Mouse (Mus musculus): Measurements from ENCODE around the gene Dyrk3. TPM values are rescaled to one million over a fixed set of nuclear protein-coding genes. Genes with fewer than 3 reads are reported as not detected.

Dyrk3 gene
- 4.6 and 7.1 TPM in 2 replicates for polyA plus RNA-seq (2015; fragmentation: Nextera tagmentation; extraction: Ambion mirVana)

DNA sequence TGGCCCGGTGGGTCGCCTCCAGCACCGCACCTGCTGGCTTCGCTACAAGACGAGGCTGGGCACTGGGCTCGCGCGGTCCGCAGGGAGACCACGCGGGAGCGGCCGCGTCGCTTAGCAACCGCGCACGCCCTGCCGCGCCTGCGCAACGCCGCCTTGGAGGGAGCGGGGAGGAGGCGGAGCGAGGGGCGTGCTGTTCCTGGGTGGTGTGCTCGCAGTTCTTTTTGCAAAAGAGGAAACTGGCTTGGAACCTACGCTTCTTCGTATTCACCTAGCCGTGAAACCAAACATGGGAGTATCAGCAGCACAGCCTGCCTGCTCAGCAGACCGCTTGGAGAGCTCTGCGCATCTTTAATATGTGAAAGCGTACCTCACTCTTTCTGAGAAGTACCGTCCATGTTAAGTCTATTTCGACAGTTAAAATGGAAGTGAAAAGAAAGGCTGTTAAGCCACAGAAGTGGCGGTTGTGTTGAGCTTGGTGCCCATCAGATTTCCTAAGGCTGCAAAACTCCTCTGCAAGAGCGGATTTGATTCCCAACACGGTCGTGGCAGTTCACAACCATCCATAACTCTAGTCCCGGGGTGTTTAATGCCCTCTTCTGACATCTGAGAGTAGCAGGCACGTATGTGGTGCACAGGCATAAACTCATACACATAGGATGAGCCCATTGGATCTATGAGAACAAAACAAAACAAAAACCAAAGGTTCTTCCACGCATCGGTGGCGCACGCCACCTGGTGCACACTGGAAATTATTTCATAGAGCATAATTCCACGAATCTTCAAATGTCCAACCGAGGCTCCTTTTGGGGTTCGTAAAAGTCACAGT is at the start of gene Dyrk3:
TSS of gene Dyrk3 (minus strand) at position 150 of the 826 bp plus-strand sequence.
- peak; percentile 95 for ATAC-seq (ENCODE audit: insufficient number of reproducible peaks, low FRiP score, low TSS enrichment, low read depth)
- H3K4me3 ChIP-seq (replicated peaks) = peak within 1 kb of the TSS; percentile 78
- H3K4me1 ChIP-seq = 0 out of 2 replicates have a peak, but pooled peaks cover 6% of the 10 kb centered on the region
- WGBS = 3% methylated on average over 49 of the region's 49 CpGs
- no peaks in the 10 kb centered on the region for H3K9me3 ChIP-seq (replicated peaks)
- H3K4me2 ChIP-seq (replicated peaks) = peak within 1 kb of the TSS; percentile 90
- H3K27me3 ChIP-seq = no peaks in the 10 kb centered on the region
- H3K27ac ChIP-seq (replicated peaks) = peak within 1 kb of the TSS; percentile 96
- peak within 1 kb of the TSS; percentile 54 for H3K9ac ChIP-seq
- H3K36me3 ChIP-seq = no peaks in the 10 kb centered on the region

DNA sequence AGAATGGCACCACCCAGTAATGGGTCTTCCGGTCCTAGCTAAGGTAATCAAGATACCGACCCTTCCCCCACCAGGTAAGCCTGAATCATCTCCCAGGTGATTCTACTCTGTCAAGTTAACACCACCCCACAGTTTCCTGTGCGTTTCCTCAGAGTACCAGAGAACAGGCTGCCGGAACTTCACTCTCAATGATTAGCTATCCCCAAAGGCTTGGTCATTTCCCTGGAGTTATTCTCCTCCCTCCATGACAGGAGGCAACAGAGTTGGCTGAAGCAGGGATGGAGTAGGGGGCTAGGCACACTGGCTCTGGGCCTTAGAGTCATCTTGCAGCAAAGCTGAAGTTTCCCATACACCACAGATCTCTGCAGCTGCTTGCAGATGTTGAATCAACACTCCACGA is 49.7 kb upstream of the Dyrk3 start:
- H3K9me3 ChIP-seq (replicated peaks) = no peaks in the 10 kb centered on the region
- WGBS = 86% methylated on average over 5 of the region's 5 CpGs
- H3K4me1 ChIP-seq = peaks cover 14% of the 10 kb centered on the region
- no peaks in the 10 kb centered on the region for H3K36me3 ChIP-seq
- no peak overlapping the region for H3K9ac ChIP-seq
- H3K27ac ChIP-seq (replicated peaks) = no peak overlapping the region
- no peak overlapping the region for H3K4me2 ChIP-seq (replicated peaks)
- no peak overlapping the region for H3K4me3 ChIP-seq (replicated peaks)
- ATAC-seq (ENCODE audit: insufficient number of reproducible peaks, low FRiP score, low TSS enrichment, low read depth) = no peak
- H3K27me3 ChIP-seq = no peaks in the 10 kb centered on the region

DNA sequence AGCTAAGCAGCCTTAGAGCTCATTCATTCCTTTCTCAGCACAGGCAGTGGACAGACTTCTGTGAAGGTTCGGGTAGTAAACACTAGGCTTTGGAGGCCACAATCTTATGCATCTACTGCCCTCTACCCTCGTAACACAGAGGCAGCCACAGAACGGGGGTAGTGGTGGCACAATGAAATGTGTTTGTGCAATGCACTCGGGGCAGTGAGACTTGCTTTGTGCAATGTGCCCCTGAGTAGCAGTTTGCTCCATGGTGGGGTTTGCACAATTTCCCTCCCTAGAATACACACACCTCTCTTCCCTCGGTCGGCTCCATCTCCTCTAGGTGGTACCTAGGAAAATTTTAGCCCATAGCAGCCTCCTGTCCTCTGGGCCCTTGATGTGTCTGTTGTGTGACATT is 48.9 kb upstream of the Dyrk3 start:
- H3K27me3 ChIP-seq = no peaks in the 10 kb centered on the region
- H3K36me3 ChIP-seq = no peaks in the 10 kb centered on the region
- peaks cover 14% of the 10 kb centered on the region for H3K4me1 ChIP-seq
- 81% methylated on average over 6 of the region's 6 CpGs for whole genome bisulfite sequencing
- no peak overlapping the region for H3K4me2 ChIP-seq (replicated peaks)
- no peak for ATAC-seq (ENCODE audit: insufficient number of reproducible peaks, low FRiP score, low TSS enrichment, low read depth)
- H3K9me3 ChIP-seq (replicated peaks) = no peaks in the 10 kb centered on the region
- H3K9ac ChIP-seq = no peak overlapping the region
- H3K4me3 ChIP-seq (replicated peaks) = no peak overlapping the region
- no peak overlapping the region for H3K27ac ChIP-seq (replicated peaks)

DNA sequence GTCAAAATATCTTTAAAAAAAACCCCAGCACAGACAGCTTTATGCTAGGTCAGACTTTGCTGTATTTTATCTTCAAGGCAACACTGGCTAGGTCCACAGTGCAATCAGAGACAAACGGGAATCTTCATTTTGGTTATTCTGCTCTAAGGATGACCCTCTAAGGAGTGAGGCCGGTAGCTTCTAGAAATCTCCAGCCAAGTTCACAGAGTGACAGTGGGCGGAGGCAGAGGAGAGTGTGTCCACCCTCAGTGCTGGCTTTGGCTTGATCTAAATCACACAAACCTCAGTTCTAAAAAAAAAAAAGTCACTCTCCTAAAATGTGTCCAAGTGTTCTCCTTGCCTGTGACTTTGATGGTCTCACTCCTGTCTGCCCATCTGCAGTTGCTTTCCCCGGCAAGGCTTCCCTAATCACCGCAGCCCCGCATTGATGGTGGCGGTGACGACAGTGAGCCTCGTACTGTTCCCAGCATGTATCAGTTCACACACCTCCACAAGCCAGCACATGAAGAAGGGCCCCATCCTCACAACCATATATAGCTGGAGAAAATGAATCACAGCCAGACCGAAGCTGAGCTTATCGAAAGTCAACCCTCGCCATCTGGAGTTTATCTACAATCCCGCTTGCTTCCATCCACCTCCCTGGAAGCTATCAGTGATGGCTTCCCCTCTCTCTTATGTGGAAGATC is 47.8 kb upstream of the Dyrk3 start:
- Histone ChIP-seq H3K4me1 (peaks cover 18% of the 10 kb centered on the region), H3K4me3 (replicated peaks) (no peak overlapping the region), H3K36me3 (no peaks in the 10 kb centered on the region), H3K4me2 (replicated peaks) (no peak overlapping the region), H3K27me3 (no peaks in the 10 kb centered on the region), H3K27ac (replicated peaks) (no peak overlapping the region), H3K9ac (no peak overlapping the region), H3K9me3 (replicated peaks) (no peaks in the 10 kb centered on the region)
- WGBS = 73% methylated on average over 13 of the region's 13 CpGs
- no peak for ATAC-seq (ENCODE audit: insufficient number of reproducible peaks, low FRiP score, low TSS enrichment, low read depth)

DNA sequence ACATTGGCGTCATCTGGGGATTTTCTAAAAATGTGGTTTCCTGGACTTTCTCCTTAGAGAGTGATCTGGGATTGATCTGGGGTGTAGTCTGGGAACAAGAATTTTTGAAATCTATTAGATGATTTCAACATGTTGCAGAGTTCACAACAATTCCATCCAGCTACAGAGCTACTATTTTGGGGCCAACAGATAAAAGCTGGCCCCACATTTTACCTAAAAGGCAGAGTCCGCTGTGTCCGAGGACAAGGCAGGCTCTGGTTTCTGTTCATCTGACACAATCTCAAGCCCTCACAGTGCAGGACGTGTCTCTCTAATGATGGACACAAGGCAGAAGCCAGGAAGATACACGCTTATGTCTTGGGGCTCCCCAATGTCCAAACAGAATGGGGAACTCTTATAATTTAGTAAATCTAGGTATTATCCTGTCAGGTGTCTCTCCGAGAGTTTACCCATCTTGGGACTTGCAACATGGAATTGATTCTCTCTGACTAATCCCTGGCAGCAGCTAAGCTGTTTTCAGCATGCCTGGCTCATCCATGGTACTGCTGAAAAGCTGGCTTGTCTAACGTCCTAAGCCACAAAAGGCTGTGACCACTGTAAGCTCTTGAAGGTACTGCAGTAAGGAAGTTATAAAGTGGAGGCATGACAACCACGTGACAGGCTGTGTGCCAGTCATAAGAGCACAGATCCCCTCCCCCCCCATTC is 47.0 kb upstream of the Dyrk3 start:
- no peaks in the 10 kb centered on the region for H3K36me3 ChIP-seq
- H3K4me1 ChIP-seq = peaks cover 22% of the 10 kb centered on the region
- no peaks in the 10 kb centered on the region for H3K9me3 ChIP-seq (replicated peaks)
- no peak overlapping the region for H3K27ac ChIP-seq (replicated peaks)
- no peak overlapping the region for H3K4me2 ChIP-seq (replicated peaks)
- H3K4me3 ChIP-seq (replicated peaks) = no peak overlapping the region
- ATAC-seq (ENCODE audit: insufficient number of reproducible peaks, low FRiP score, low TSS enrichment, low read depth) = no peak
- WGBS = 64% methylated on average over 8 of the region's 8 CpGs
- H3K9ac ChIP-seq = no peak overlapping the region
- H3K27me3 ChIP-seq = no peaks in the 10 kb centered on the region

DNA sequence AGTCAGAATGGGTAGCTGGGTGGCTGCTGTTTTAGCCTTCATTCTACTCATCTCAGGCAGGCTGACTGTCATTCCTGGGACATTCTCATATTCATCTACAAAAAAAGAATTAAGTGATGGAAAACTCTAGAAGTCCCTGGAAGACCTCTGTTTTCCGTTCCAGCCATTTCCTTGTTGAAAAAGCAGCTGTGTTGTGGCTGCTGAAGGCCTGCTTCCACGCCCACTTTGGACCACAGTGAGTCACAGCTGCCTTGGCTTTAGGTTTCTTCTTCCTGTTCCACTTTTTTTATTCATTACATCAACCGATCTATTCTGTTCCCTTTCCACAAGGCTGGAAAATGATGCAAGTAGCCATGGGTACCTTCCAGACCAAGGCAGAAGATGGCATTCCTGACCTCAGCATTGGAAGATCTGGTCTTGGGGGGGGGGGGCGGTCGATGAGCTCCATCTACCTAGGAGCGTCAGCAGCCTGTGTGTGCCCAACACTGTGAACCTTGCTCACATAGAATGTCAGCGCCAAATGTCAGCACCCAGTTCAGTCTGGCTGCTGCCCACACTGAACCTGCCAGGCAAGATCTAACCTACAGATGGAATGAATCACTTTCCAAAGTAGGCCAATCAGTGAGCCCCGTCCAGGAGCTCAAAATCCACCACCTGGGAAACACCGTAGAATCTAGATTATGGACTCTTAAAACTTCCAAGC is 46.3 kb upstream of the Dyrk3 start:
- peaks cover 3% of the 10 kb centered on the region; the same call in 1 of the 2 replicates for H3K36me3 ChIP-seq
- H3K27me3 ChIP-seq = no peaks in the 10 kb centered on the region
- no peak overlapping the region for H3K4me3 ChIP-seq (replicated peaks)
- 58% methylated on average over 9 of the region's 9 CpGs for WGBS
- H3K4me1 ChIP-seq = peaks cover 22% of the 10 kb centered on the region
- H3K27ac ChIP-seq (replicated peaks) = peak overlapping the region; percentile 60
- no peaks in the 10 kb centered on the region for H3K9me3 ChIP-seq (replicated peaks)
- H3K9ac ChIP-seq = no peak overlapping the region
- no peak for ATAC-seq (ENCODE audit: insufficient number of reproducible peaks, low FRiP score, low TSS enrichment, low read depth)
- no peak overlapping the region for H3K4me2 ChIP-seq (replicated peaks)

DNA sequence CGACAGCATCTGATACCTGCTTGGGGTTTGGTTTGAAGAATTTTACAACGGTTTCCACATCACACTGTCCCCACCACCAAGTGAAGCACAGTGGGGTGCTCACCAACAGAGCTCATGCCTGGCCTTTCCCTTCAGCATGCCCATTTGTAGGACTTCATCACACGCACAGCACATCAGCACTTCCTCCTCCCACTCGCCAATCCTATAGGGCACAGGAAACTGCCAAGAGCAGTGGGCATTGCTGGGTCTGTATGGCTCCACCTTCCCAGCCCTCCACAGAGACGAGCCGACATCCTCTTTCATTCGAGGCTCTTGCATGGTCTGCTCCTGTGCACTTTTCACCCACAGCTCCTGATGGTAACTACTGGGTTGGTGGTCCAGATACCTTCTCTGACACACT is 45.1 kb upstream of the Dyrk3 start:
- H3K36me3 ChIP-seq = peaks cover 11% of the 10 kb centered on the region; the same call in 1 of the 2 replicates
- H3K9me3 ChIP-seq (replicated peaks) = no peaks in the 10 kb centered on the region
- no peaks in the 10 kb centered on the region for H3K27me3 ChIP-seq
- no peak for ATAC-seq (ENCODE audit: insufficient number of reproducible peaks, low FRiP score, low TSS enrichment, low read depth)
- no peak overlapping the region for H3K27ac ChIP-seq (replicated peaks)
- 80% methylated on average over 7 of the region's 7 CpGs for WGBS
- no peak overlapping the region for H3K4me2 ChIP-seq (replicated peaks)
- H3K4me1 ChIP-seq = peaks cover 22% of the 10 kb centered on the region
- H3K9ac ChIP-seq = no peak overlapping the region
- no peak overlapping the region for H3K4me3 ChIP-seq (replicated peaks)

DNA sequence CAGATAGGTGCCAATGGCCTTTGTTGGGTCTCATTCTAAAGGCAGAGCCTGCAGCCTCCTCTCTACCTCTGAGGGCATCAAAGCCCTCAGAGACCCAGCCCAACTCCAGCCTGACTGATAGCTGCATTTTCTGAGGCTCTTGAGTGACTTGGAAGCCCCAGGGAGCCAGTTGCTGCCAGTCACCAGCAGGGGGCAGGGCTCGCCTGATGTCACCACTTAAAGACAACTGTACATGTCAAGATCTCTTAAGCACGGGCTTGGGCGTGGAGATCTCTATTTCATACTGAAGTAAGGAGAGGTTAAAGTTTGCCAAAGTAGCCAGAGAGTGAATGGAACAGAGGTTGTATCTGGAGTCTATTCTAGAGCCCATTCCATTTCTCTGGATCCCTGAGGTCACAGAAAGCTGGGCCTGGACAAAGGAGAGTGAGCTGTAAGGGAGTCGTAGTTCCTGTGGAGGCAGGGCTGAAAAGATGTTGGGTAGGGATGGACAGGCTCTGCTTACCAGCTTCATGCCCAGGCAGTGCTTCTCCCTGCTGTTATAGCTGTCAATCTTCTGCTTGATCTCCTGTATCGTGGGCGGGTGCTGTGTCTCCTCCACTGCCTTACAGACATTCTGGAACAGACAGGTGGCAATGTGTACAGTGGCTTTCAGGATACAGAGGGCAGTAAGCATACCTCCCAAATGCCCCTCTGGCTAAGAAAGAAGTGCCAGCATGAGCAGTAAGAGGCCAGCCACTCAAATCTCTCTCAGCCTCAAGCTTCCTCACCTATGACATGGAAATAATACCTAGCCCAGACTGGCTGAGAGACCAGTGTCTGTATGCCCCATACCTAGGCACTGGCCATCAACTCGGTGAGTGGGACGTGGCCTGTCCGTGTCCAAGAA is 43.7 kb upstream of the Dyrk3 start:
- Histone ChIP-seq H3K4me2 (replicated peaks) (no peak overlapping the region), H3K27ac (replicated peaks) (no peak overlapping the region), H3K4me1 (peaks cover 22% of the 10 kb centered on the region), H3K27me3 (no peaks in the 10 kb centered on the region), H3K9me3 (replicated peaks) (no peaks in the 10 kb centered on the region), H3K36me3 (peaks cover 23% of the 10 kb centered on the region), H3K4me3 (replicated peaks) (no peak overlapping the region), H3K9ac (no peak overlapping the region)
- WGBS = 61% methylated on average over 9 of the region's 9 CpGs
- peak; percentile 51; the same call in 1 of the 2 replicates for ATAC-seq (ENCODE audit: insufficient number of reproducible peaks, low FRiP score, low TSS enrichment, low read depth)

DNA sequence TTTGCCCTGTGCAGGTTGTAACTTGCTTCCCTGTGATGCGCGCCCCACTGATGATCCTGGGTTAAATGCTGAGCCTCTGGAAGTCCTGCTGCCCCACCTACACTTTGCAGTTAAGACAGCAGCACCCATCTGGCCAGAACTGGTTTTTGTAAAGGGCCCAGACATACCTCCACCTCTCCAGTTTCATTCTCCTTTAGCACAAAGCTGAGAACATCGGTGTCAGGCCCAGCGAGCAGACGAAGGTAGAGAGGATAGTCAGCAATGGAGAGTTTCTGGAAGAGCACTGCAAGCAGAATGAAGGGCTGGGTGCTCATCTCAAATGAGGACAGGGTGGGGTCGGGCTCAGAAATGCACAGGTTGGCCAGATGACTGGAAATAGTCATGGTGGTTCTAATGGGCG is 42.2 kb upstream of the Dyrk3 start:
- ATAC-seq (ENCODE audit: insufficient number of reproducible peaks, low FRiP score, low TSS enrichment, low read depth) = no peak
- peak overlapping the region; percentile 51 for H3K27ac ChIP-seq (replicated peaks)
- 78% methylated on average over 7 of the region's 7 CpGs for WGBS
- no peak overlapping the region for H3K9ac ChIP-seq
- H3K4me2 ChIP-seq (replicated peaks) = no peak overlapping the region
- H3K9me3 ChIP-seq (replicated peaks) = no peaks in the 10 kb centered on the region
- H3K4me1 ChIP-seq = peaks cover 22% of the 10 kb centered on the region
- peaks cover 38% of the 10 kb centered on the region for H3K36me3 ChIP-seq
- no peaks in the 10 kb centered on the region for H3K27me3 ChIP-seq
- H3K4me3 ChIP-seq (replicated peaks) = no peak overlapping the region

DNA sequence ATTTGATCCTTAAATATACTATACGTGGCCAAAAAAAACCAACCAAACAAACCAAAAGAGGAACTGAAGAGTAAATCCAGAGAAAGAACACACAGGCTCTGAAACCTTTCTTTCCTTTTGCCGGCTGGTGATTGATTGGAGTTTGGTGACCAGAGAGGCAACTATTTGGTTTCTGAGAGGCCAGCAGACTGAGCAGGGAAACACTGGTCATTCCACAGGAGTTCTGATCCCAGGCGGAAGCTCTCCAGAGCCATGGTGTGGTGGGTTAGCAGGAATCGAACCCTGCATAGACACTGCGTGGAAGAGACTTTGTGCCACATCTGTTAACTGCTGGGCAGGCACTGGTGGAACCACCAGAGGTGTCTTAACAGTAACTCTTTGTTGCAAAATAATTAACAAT is 39.9 kb upstream of the Dyrk3 start:
- H3K36me3 ChIP-seq = peaks cover 56% of the 10 kb centered on the region

More for the DNA sequence above, 39.9 kb upstream of the Dyrk3 start:
- Histone ChIP-seq H3K9ac (no peak overlapping the region), H3K27ac (replicated peaks) (no peak overlapping the region), H3K4me2 (replicated peaks) (no peak overlapping the region), H3K27me3 (no peaks in the 10 kb centered on the region), H3K9me3 (replicated peaks) (no peaks in the 10 kb centered on the region), H3K4me3 (replicated peaks) (no peak overlapping the region), H3K4me1 (peaks cover 8% of the 10 kb centered on the region; the same call in 1 of the 2 replicates)
- WGBS = 67% methylated on average over 5 of the region's 5 CpGs
- ATAC-seq (ENCODE audit: insufficient number of reproducible peaks, low FRiP score, low TSS enrichment, low read depth) = no peak
